Mouse (Mus musculus) R1 (cell line): ENCODE results near the gene Slc15a2.

ENCODE experiments used
- DNase-seq: peaks from one replicate; pipeline ENCODE4 v3.0.0-alpha.2; 2018; ENCODE audit warnings: low read depth, low spot score

Slc15a2 gene

GRCm38 (mm10) chr16:36784594-36785313 is at the start of gene Slc15a2:
Slc15a2 (minus strand) TSS chr16:36784962.
- no peak for DNase-seq

GRCm38 (mm10) chr16:36828820-36829219 is 44.1 kb upstream of the Slc15a2 start:
- no peak for DNase-seq

- peak; percentile 93 for DNase-seq
Measured at GRCm38 (mm10) chr16:36828054-36828786, 43.5 kb upstream of the Slc15a2 start, which contains the start of gene Iqcb1. Iqcb1 (plus strand) TSS chr16:36828385.

- DNase-seq = peak; percentile 58
Measured at GRCm38 (mm10) chr16:36827611-36828053, 42.9 kb upstream of the Slc15a2 start.

GRCm38 (mm10) chr16:36821474-36821873 is 36.7 kb upstream of the Slc15a2 start:
- peak; percentile 97 for DNase-seq

- no peak for DNase-seq
Measured at GRCm38 (mm10) chr16:36820747-36821146, 36.0 kb upstream of the Slc15a2 start.

- DNase-seq = no peak
Measured at GRCm38 (mm10) chr16:36820016-36820415, 35.3 kb upstream of the Slc15a2 start.

- peak; percentile 91 for DNase-seq
Measured at GRCm38 (mm10) chr16:36817321-36817926, 32.7 kb upstream of the Slc15a2 start.

GRCm38 (mm10) chr16:36816916-36817315 is 32.2 kb upstream of the Slc15a2 start:
- DNase-seq = no peak

GRCm38 (mm10) chr16:36813680-36814079 is 28.9 kb upstream of the Slc15a2 start:
- DNase-seq = no peak

GRCm38 (mm10) chr16:36808616-36809015 is 23.9 kb upstream of the Slc15a2 start:
- no peak for DNase-seq

- DNase-seq = peak; percentile 53
Measured at GRCm38 (mm10) chr16:36802361-36802760, 17.6 kb upstream of the Slc15a2 start.

- no peak for DNase-seq
Measured at GRCm38 (mm10) chr16:36798334-36798733, 13.6 kb upstream of the Slc15a2 start.

- DNase-seq = no peak
Measured at GRCm38 (mm10) chr16:36794976-36795375, 10.2 kb upstream of the Slc15a2 start.

GRCm38 (mm10) chr16:36790166-36790565 is 5.4 kb upstream of the Slc15a2 start:
- no peak for DNase-seq

GRCm38 (mm10) chr16:36786466-36786865 is 1.7 kb upstream of the Slc15a2 start:
- no peak for DNase-seq

GRCm38 (mm10) chr16:36784146-36784545 is 616 bp downstream of the Slc15a2 start:
- DNase-seq = no peak

GRCm38 (mm10) chr16:36775658-36776057 is 9.1 kb downstream of the Slc15a2 start:
- no peak for DNase-seq

GRCm38 (mm10) chr16:36772996-36773395 is 11.8 kb downstream of the Slc15a2 start:
- DNase-seq = no peak

GRCm38 (mm10) chr16:36771703-36772102 is 13.1 kb downstream of the Slc15a2 start:
- DNase-seq = no peak

GRCm38 (mm10) chr16:36771244-36771643 is 13.5 kb downstream of the Slc15a2 start:
- no peak for DNase-seq

GRCm38 (mm10) chr16:36770830-36771229 is 13.9 kb downstream of the Slc15a2 start:
- DNase-seq = no peak
